Mouse (Mus musculus): ENCODE results near the gene Cby1. TPM values are rescaled to one million over a fixed set of nuclear protein-coding genes. Genes with fewer than 3 reads are reported as not detected.

Cby1 gene
- polyA plus RNA-seq, 1 experiment from 2014 or later, result 99.6 TPM

- WGBS, result 79% methylated on average over 19 of the region's 19 CpGs
- Histone ChIP-seq H3K27me3 (replicated peaks) (no peaks in the 10 kb centered on the region), H3K27ac (no peak overlapping the region), H3K9ac (peak overlapping the region; percentile 25; the same call in 1 of the 2 replicates), H3K9me3 (no peaks in the 10 kb centered on the region), H3K36me3 (replicated peaks) (peaks cover 2% of the 10 kb centered on the region; the same call in 1 of the 2 replicates), H3K4me2 (peak overlapping the region; percentile 83), H3K4me3 (peak overlapping the region; percentile 81), H3K4me1 (peaks cover 60% of the 10 kb centered on the region)
- no peak for ATAC-seq (replicated peaks)
Measured at GRCm38 (mm10) chr15:79683707-79684465, 24.9 kb downstream of the Cby1 start.

GRCm38 (mm10) chr15:79684616-79685015 is 25.6 kb downstream of the Cby1 start:
- Histone ChIP-seq H3K36me3 (replicated peaks) (0 out of 2 replicates have a peak, but pooled peaks cover 2% of the 10 kb centered on the region), H3K27ac (no peak overlapping the region), H3K27me3 (replicated peaks) (no peaks in the 10 kb centered on the region), H3K4me3 (peak overlapping the region; percentile 81), H3K4me2 (peak overlapping the region; percentile 83), H3K9ac (peak overlapping the region; percentile 19), H3K4me1 (peaks cover 62% of the 10 kb centered on the region), H3K9me3 (no peaks in the 10 kb centered on the region)
- 81% methylated on average over 6 of the region's 6 CpGs for WGBS
- no peak for ATAC-seq (replicated peaks)

GRCm38 (mm10) chr15:79685141-79685641 is 26.2 kb downstream of the Cby1 start:
- no peaks in the 10 kb centered on the region for H3K27me3 ChIP-seq (replicated peaks)
- H3K4me2 ChIP-seq, result peak overlapping the region; percentile 83
- H3K36me3 ChIP-seq (replicated peaks), result 0 out of 2 replicates have a peak, but pooled peaks cover 2% of the 10 kb centered on the region
- H3K9ac ChIP-seq, result peak overlapping the region; percentile 26
- ATAC-seq (replicated peaks), result no peak
- 53% methylated on average over 6 of the region's 6 CpGs for WGBS
- peaks cover 68% of the 10 kb centered on the region for H3K4me1 ChIP-seq
- H3K9me3 ChIP-seq, result no peaks in the 10 kb centered on the region
- no peak overlapping the region for H3K27ac ChIP-seq
- H3K4me3 ChIP-seq, result peak overlapping the region; percentile 81

- peak overlapping the region; percentile 84 for H3K9ac ChIP-seq
- WGBS, result 16% methylated on average over 15 of the region's 15 CpGs
Measured at GRCm38 (mm10) chr15:79686046-79686869, 27.3 kb downstream of the Cby1 start.

GRCm38 (mm10) chr15:79687175-79687574 is 28.2 kb downstream of the Cby1 start:
- Histone ChIP-seq H3K9ac (peak overlapping the region; percentile 84), H3K27me3 (replicated peaks) (no peaks in the 10 kb centered on the region), H3K9me3 (no peaks in the 10 kb centered on the region), H3K4me2 (peak overlapping the region; percentile 83), H3K4me1 (peaks cover 65% of the 10 kb centered on the region), H3K36me3 (replicated peaks) (0 out of 2 replicates have a peak, but pooled peaks cover 2% of the 10 kb centered on the region), H3K4me3 (peak overlapping the region; percentile 81), H3K27ac (peak overlapping the region; percentile 96)
- ATAC-seq (replicated peaks), result no peak
- under 1% methylated on average over 33 of the region's 33 CpGs for WGBS

More at GRCm38 (mm10) chr15:79686046-79686869, 27.3 kb downstream of the Cby1 start:
- no peak for ATAC-seq (replicated peaks)
- Histone ChIP-seq H3K4me3 (peak overlapping the region; percentile 81), H3K4me1 (peaks cover 63% of the 10 kb centered on the region), H3K27me3 (replicated peaks) (no peaks in the 10 kb centered on the region), H3K4me2 (peak overlapping the region; percentile 83), H3K36me3 (replicated peaks) (0 out of 2 replicates have a peak, but pooled peaks cover 2% of the 10 kb centered on the region), H3K27ac (no peak overlapping the region), H3K9me3 (no peaks in the 10 kb centered on the region)

GRCm38 (mm10) chr15:79687646-79688267 is 28.8 kb downstream of the Cby1 start, which contains the start of gene Josd1:
Gene Josd1, minus strand, starts transcription at chr15:79687919.
- Histone ChIP-seq H3K36me3 (replicated peaks) (0 out of 2 replicates have a peak, but pooled peaks cover 2% of the 10 kb centered on the region), H3K4me2 (peak within 1 kb of the TSS; percentile 83), H3K9me3 (no peaks in the 10 kb centered on the region), H3K9ac (peak within 1 kb of the TSS; percentile 84), H3K27ac (peak within 1 kb of the TSS; percentile 96), H3K4me3 (peak within 1 kb of the TSS; percentile 81), H3K4me1 (peaks cover 66% of the 10 kb centered on the region), H3K27me3 (replicated peaks) (no peaks in the 10 kb centered on the region)
- peak; percentile 55 for ATAC-seq (replicated peaks)
- WGBS, result under 1% methylated on average over 68 of the region's 72 CpGs

- no peaks in the 10 kb centered on the region for H3K27me3 ChIP-seq (replicated peaks)
- peak overlapping the region; percentile 96 for H3K27ac ChIP-seq
- H3K36me3 ChIP-seq (replicated peaks), result 0 out of 2 replicates have a peak, but pooled peaks cover 2% of the 10 kb centered on the region
- WGBS, result 3% methylated on average over 8 of the region's 8 CpGs
- no peaks in the 10 kb centered on the region for H3K9me3 ChIP-seq
- peak overlapping the region; percentile 83 for H3K4me2 ChIP-seq
- no peak for ATAC-seq (replicated peaks)
- H3K9ac ChIP-seq, result peak overlapping the region; percentile 84
- H3K4me3 ChIP-seq, result peak overlapping the region; percentile 81
- H3K4me1 ChIP-seq, result peaks cover 65% of the 10 kb centered on the region
Measured at GRCm38 (mm10) chr15:79688268-79688956, 29.4 kb downstream of the Cby1 start.

- H3K9me3 ChIP-seq, result no peaks in the 10 kb centered on the region
- H3K27me3 ChIP-seq (replicated peaks), result no peaks in the 10 kb centered on the region
- H3K4me1 ChIP-seq, result peaks cover 51% of the 10 kb centered on the region
- H3K27ac ChIP-seq, result peak overlapping the region; percentile 70
- 19% methylated on average over 24 of the region's 24 CpGs for WGBS
- H3K4me2 ChIP-seq, result peak overlapping the region; percentile 59
- H3K9ac ChIP-seq, result no peak overlapping the region
- no peaks in the 10 kb centered on the region; the same call in 1 of the 2 replicates for H3K36me3 ChIP-seq (replicated peaks)
- peak overlapping the region; percentile 86 for H3K4me3 ChIP-seq
- no peak for ATAC-seq (replicated peaks)
Measured at GRCm38 (mm10) chr15:79689662-79690425, 30.8 kb downstream of the Cby1 start.

- Histone ChIP-seq H3K27me3 (replicated peaks) (no peaks in the 10 kb centered on the region), H3K36me3 (replicated peaks) (no peaks in the 10 kb centered on the region; the same call in 1 of the 2 replicates), H3K9ac (peak within 1 kb of the TSS; percentile 77), H3K4me3 (peak within 1 kb of the TSS; percentile 86), H3K27ac (peak within 1 kb of the TSS; percentile 88), H3K4me2 (peak within 1 kb of the TSS; percentile 93), H3K4me1 (peaks cover 44% of the 10 kb centered on the region), H3K9me3 (no peaks in the 10 kb centered on the region)
- ATAC-seq (replicated peaks), result peak; percentile 98
- under 1% methylated on average over 45 of the region's 45 CpGs for WGBS
Measured at GRCm38 (mm10) chr15:79690426-79691022, 31.5 kb downstream of the Cby1 start, which contains the start of gene Gtpbp1. Gene Gtpbp1, plus strand, starts transcription at chr15:79690845.

GRCm38 (mm10) chr15:79691023-79691508 is 32.1 kb downstream of the Cby1 start:
- Histone ChIP-seq H3K4me3 (peak overlapping the region; percentile 86), H3K9me3 (no peaks in the 10 kb centered on the region), H3K27ac (peak overlapping the region; percentile 88), H3K36me3 (replicated peaks) (no peaks in the 10 kb centered on the region; the same call in 1 of the 2 replicates), H3K9ac (peak overlapping the region; percentile 77), H3K4me2 (peak overlapping the region; percentile 93), H3K4me1 (peaks cover 39% of the 10 kb centered on the region), H3K27me3 (replicated peaks) (no peaks in the 10 kb centered on the region)
- peak; percentile 40 for ATAC-seq (replicated peaks)
- WGBS, result under 1% methylated on average over 52 of the region's 53 CpGs

Measured in midbrain, embryonic 15.5 days (tissue).